8 mouse cellular contexts compared by ENCODE assay signal in the genomic region with DNA sequence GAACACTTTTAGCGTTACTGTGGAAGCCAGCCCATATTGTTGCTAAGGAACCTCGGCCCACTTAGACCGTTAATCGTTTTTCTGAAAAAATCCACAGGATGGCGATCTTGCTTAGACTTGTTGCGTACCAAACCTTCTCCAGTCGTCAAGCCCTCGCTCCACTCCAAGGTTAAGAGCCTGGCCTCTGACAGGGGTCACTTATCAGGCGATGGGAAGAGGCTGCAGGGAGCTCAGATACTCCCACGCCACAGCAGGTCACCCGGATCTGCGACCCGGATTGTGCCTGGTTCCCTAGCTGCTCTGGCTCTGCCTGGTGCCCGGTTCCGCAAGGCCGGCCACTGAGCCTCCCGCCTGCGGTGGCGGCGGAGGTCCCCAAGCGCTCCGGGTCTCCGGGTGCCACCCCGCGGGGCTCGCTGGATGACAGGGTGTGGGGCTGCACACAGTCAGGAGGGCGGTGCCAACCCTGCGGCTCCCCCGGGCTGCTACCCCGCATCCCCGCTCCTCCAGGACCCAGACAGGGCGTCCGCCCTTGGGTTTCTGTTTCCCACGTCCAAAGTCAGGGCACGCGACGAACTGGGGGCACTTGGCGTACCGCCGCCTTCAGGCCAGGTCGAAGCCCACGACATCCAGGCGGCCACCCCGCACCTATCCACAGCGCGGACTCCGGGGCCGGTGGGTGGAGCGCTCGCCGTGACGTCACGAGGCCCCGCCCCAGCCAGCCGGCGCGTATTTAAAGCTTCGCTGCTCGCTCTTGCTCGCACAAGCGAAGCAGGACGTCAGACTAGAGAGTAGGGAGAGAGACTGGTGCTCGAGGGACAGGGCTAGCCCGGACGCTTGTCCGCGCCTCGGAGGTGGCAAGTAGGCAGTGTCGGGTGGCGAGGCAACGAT. TPM values are rescaled to one million over a fixed set of nuclear protein-coding genes. Genes with fewer than 3 reads are reported as not detected.
DNase-seq lines count a peak whose midpoint lies in the region; ATAC-seq and TF ChIP-seq lines count a peak whose summit lies in the region.

Plk2 (plus strand) TSS at position 756 of the 888 bp plus-strand sequence.

- under 1% methylated on average over 71 of the region's 71 CpGs for WGBS in embryonic facial prominence, embryonic 15.5 days
- WGBS in limb, embryonic 13.5 days = under 1% methylated on average over 71 of the region's 71 CpGs
- WGBS in midbrain, embryonic 15.5 days = under 1% methylated on average over 71 of the region's 71 CpGs

- 0 out of 2 replicates have a peak, but pooled peaks cover 4% of the 10 kb centered on the region for H3K9me3 ChIP-seq in embryonic facial prominence, embryonic 15.5 days (replicated peaks)
- peaks cover 9% of the 10 kb centered on the region for H3K9me3 ChIP-seq in limb, embryonic 13.5 days
- no peaks in the 10 kb centered on the region for H3K9me3 ChIP-seq in midbrain, embryonic 15.5 days

- H3K27ac ChIP-seq in bone marrow macrophage, adult 2 months (ENCODE audit: insufficient read depth, low read depth, low read length) = peak within 1 kb of the TSS; percentile 65
- H3K27ac ChIP-seq in embryonic facial prominence, embryonic 15.5 days (replicated peaks) = peak within 1 kb of the TSS; percentile 92
- H3K27ac ChIP-seq in limb, embryonic 13.5 days = peak within 1 kb of the TSS; percentile 85
- peak within 1 kb of the TSS; percentile 93 for H3K27ac ChIP-seq in midbrain, embryonic 15.5 days

- H3K36me3 ChIP-seq in embryonic facial prominence, embryonic 15.5 days = peaks cover 21% of the 10 kb centered on the region
- peaks cover 25% of the 10 kb centered on the region for H3K36me3 ChIP-seq in limb, embryonic 13.5 days
- peaks cover 21% of the 10 kb centered on the region for H3K36me3 ChIP-seq in midbrain, embryonic 15.5 days (replicated peaks)

- peak within 1 kb of the TSS; percentile 88 for H3K9ac ChIP-seq in embryonic facial prominence, embryonic 15.5 days
- peak within 1 kb of the TSS; percentile 91 for H3K9ac ChIP-seq in limb, embryonic 13.5 days
- peak within 1 kb of the TSS; percentile 98 for H3K9ac ChIP-seq in midbrain, embryonic 15.5 days

- TF ChIP-seq CTCF in bone marrow macrophage, adult 2 months (IDR thresholded peaks at IDR 0.05; ENCODE audit: low read depth, low read length) = 0 out of 2 replicates have a peak, but pooled peaks have one; percentile 25

- peak; percentile 94 for DNase-seq in 3T3-L1 (ENCODE audit: low read depth, low spot score)
- peak; percentile 94 to 95 for DNase-seq in heart, adult 9 months (ENCODE audit: low spot score in 2 of 2)
- DNase-seq in kidney, adult 9 months = peak; percentile 93
- DNase-seq in spleen, adult 18-20 months = peak; percentile 88 to 97

- no peaks in the 10 kb centered on the region for H3K27me3 ChIP-seq in embryonic facial prominence, embryonic 15.5 days
- H3K27me3 ChIP-seq in limb, embryonic 13.5 days = no peaks in the 10 kb centered on the region
- H3K27me3 ChIP-seq in midbrain, embryonic 15.5 days (replicated peaks) = 0 out of 2 replicates have a peak, but pooled peaks cover 3% of the 10 kb centered on the region

- H3K4me3 ChIP-seq in bone marrow macrophage, adult 2 months (ENCODE audit: insufficient read depth, low read length) = peak within 1 kb of the TSS; percentile 76
- peak within 1 kb of the TSS; percentile 81 for H3K4me3 ChIP-seq in embryonic facial prominence, embryonic 15.5 days (replicated peaks)
- peak within 1 kb of the TSS; percentile 78 for H3K4me3 ChIP-seq in limb, embryonic 13.5 days
- peak within 1 kb of the TSS; percentile 74 for H3K4me3 ChIP-seq in midbrain, embryonic 15.5 days

- peaks cover 10% of the 10 kb centered on the region for H3K4me1 ChIP-seq in bone marrow macrophage, adult 2 months (ENCODE audit: control insufficient read depth, insufficient read depth, low read length)
- peaks cover 14% of the 10 kb centered on the region; the same call in 1 of the 2 replicates for H3K4me1 ChIP-seq in embryonic facial prominence, embryonic 15.5 days
- peaks cover 25% of the 10 kb centered on the region for H3K4me1 ChIP-seq in limb, embryonic 13.5 days
- peaks cover 21% of the 10 kb centered on the region for H3K4me1 ChIP-seq in midbrain, embryonic 15.5 days

- peak; percentile 94 for ATAC-seq in embryonic facial prominence, embryonic 15.5 days (ENCODE audit: insufficient number of reproducible peaks, low FRiP score, low TSS enrichment, low read depth)
- ATAC-seq in limb, embryonic 13.5 days (ENCODE audit: low FRiP score, low read depth) = peak; percentile 92
- peak; percentile 97 for ATAC-seq in midbrain, embryonic 15.5 days (replicated peaks)

- peak within 1 kb of the TSS; percentile 100 for H3K4me2 ChIP-seq in embryonic facial prominence, embryonic 15.5 days (replicated peaks)
- peak within 1 kb of the TSS; percentile 98 for H3K4me2 ChIP-seq in limb, embryonic 13.5 days (replicated peaks)
- H3K4me2 ChIP-seq in midbrain, embryonic 15.5 days = peak within 1 kb of the TSS; percentile 96

- peak; percentile 84; the same call in 1 of the 2 replicates for TF ChIP-seq POLR2A in bone marrow macrophage, adult 2 months (IDR thresholded peaks at IDR 0.05; ENCODE audit: borderline replicate concordance, low read depth, low read length)

RNA-seq across cellular contexts. Expression of gene Plk2, which starts in this region (rescaled TPM):
- polyA plus RNA-seq in bone marrow macrophage, adult 2 months (2012; ENCODE audit: insufficient read depth, insufficient read length, missing spikeins) = 27.5 and 31.3 TPM in 2 replicates
- polyA plus RNA-seq in embryonic facial prominence, embryonic 15.5 days (2015; fragmentation: Nextera tagmentation; extraction: Ambion mirVana) = 111 and 127 TPM in 2 replicates
- 180 and 193 TPM in 2 replicates for polyA plus RNA-seq in limb, embryonic 13.5 days (2015; fragmentation: Nextera tagmentation; extraction: Ambion mirVana)
- 154 and 173 TPM in 2 replicates for polyA plus RNA-seq in midbrain, embryonic 15.5 days (2015; fragmentation: Nextera tagmentation; extraction: Ambion mirVana)

Comparison
In these comparisons a context has a peak if more than half of its experiments do, and no peak if none do; other contexts are left out.
1. Peak in every context shown above with its lines: DNase-seq, ATAC-seq, H3K4me3 ChIP-seq and H3K27ac ChIP-seq.